Mouse (Mus musculus) regulatory T cell (primary cell): ENCODE measurements around the gene Gprc5c.

ENCODE experiments used
- in situ Hi-C: fragments of 300-600 bp; cut with MboI, MseI; formaldehyde crosslinking; loops from one replicate; pipeline ENCODE4 v1.15.1; 2025; ENCODE audit warnings: high pct_unique_total_duplicates

Gene Gprc5c

DNA sequence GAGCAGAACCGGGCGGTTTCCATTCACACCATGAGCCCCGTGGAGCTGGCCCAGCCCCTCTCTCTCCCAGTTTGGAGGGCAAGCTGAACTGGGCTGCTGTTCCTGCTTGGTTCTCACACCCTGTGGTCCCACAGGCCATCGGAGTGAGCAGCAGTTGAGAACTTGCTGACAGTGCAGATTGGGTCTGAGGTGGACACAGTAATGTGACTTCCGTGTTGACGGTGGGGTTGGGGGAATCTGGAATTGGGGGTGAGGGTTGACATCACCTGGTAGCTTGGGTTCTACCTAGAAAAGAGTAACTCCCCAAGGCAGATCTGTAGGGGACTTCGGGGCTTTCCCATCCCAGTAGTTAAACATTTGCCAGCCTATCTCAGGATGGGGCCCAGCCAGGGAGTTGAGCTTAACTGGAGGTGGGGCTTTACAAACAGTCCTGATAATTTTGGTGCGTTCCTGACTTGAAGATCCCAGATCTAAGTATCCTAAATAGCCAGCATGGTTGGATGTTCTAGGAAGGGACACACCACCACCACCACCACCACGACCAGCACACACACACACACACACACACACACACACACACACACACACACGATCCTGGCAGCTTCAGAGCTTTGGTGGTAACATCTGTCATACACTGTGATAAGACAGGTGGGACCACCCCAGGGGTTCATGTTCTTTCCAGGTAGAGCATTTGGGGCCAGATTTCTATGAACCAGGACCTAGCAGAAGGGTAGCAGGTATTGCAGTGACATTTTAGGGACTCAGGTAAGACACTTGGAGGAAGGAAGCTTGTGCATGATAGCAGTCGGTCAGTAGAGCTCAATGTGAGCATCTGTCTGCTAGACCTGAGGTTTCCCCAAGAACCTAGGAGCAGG, 16.6 kb downstream of the Gprc5c start:
- in situ Hi-C loops = no loop called here

DNA sequence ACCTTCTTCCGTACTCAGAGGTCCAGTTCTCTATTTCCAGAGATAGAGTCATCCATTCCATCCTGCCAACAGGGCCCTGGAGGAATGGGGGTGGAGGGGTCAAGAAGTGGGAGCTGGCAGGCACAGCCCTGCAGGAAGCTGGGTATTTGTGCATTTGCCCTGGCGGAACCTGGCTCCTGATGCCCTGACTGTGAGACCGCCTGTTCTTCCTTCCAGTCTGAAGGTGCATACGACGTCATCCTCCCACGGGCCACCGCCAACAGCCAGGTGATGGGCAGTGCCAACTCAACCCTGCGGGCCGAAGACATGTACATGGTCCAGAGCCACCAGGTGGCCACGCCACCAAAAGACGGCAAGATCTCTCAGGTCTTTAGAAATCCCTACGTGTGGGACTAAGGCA, 17.3 kb downstream of the Gprc5c start:
- in situ Hi-C loops = no loop called here

GRCm38 (mm10) chr11:114869787-114870186, 18.8 kb downstream of the Gprc5c start:
- in situ Hi-C loops = loop anchor here (5.0 kb wide), 1 partner anchor 1157 kb away; the partner anchor contains the start of gene Cpsf4l

DNA sequence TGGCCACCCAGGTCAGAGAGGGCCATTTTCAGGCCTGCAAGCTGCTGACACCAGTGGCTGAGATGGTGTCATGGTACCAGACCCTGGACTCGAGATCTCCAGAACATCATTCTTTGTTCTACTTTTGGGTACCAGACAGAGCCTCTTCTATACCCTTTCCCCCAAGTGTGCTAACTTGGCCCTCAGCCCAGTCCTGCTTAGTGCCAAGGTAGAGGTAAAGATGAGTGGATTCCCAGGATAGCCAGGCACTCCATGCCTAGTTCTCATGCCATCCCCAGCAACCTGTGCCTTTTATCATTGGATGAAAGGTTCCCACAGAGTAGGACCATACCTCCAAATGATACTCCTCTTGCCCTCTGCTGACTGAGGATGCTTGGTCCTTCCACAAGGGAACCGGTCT, 20.6 kb downstream of the Gprc5c start:
- in situ Hi-C loops = loop anchor here (5.0 kb wide), 1 partner anchor 1159 kb away; the partner anchor contains the start of gene Cpsf4l

DNA sequence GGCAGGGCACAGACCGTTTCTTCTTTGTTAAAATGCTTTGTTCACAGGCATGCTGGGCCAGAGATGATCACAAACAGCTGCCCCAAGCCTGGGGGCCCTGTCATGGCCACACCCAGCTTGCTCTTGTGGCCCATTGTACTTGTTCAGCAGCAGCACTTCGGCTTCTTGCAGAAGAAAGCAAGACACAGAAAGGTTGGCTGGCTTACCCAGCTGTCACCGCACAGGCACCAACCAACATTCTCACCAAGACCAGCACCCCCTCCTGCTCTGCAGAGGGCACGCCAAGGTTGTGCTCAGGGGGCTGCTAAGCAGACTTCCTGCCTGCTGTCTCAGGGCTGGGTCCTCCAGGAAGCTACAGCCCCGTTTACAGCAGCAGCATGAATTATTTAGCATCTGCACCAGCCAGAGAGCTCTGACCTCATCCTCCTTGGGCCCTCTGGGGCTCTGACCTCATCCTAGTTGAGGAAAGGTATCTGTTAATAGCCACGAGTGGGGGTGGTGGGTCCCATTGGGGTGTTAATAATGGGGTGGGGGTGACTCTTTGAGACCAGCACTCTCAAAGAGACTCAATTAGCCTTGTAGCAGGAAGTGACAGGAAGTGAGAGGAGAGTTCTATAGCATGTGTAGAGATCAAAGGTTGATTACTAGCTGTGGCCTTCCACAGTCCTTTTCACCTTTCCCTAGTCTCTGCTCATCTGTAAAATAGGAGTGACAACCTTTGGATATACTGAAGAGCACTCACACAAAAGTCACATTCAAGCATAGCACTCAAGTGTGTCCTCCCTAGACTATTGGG, 22.3 kb downstream of the Gprc5c start:
- in situ Hi-C loops = loop anchor here (5.0 kb wide), 1 partner anchor 1161 kb away; the partner anchor contains the start of gene Cpsf4l

DNA sequence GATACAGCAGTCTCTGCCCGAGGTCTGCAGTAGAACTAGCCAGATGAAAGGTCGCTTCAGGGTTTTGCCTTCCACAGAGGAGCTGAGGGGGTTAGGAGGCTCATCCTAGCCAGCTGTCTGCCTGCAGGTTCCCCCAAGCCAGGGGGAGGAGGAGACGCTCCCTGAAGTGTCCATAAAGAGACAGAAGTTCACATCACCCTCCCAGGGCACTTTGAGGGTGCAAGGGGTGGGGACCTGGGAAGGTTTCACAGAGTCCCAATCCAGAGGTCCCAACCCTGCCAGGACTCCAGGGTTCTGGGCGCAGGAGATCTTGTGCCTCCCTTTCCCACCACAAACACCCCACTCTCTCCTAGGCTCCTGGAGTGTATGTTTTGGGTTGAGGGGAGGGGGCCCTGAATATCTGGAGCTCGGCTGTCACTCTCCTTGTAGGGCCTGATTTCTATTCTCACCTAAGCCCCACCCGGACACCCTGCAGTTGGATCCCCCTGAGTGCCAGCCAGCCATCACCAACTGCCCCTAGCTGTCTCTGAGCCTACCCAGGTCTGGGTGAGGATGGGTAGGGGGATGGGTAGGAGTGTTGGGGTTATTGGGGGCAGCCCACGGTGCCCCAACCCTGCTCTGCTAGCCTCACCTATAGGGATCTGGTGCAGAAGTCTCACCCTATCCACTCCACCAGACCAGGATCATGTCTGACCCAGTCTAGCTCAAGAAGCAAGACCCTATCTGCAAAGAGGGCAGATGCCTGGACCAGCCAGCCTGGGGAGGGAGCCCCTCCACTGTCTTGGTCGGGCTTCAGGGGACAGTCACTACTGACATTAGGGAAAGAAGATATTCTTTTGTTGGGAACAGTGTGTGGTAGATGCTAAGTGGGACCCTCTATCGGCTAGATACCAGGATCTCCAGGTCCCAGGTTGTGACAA, 23.5 kb downstream of the Gprc5c start:
- in situ Hi-C loops = loop anchor here (5.0 kb wide), 1 partner anchor 1162 kb away; the partner anchor contains the start of gene Cpsf4l

GRCm38 (mm10) chr11:114875301-114875801, 24.4 kb downstream of the Gprc5c start:
- in situ Hi-C loops = no loop called here

- in situ Hi-C loops = no loop called here
These were observed 25.2 kb downstream of the Gprc5c start for GRCm38 (mm10) chr11:114876176-114876575.

GRCm38 (mm10) chr11:114876621-114877020, 25.7 kb downstream of the Gprc5c start:
- in situ Hi-C loops = no loop called here

DNA sequence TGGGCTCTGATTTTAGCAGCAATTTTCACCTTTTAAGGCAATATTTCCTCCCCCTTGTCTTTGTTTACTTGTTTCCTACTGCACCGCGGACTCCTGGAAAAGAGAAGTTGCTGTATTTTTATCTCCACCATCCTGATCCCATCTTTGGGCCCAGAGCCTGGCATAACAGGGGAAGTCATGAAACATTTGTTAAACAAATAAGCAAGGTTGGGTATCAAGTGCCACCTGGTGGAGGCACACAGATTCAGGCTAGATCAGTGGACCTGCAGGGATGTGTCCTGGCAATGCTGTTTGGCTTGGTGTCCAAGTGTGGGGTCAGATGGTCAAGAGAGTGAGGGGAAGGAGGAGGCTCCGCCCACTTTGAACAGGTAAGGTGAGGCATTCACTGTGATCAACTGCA, 26.2 kb downstream of the Gprc5c start:
- in situ Hi-C loops = no loop called here

DNA sequence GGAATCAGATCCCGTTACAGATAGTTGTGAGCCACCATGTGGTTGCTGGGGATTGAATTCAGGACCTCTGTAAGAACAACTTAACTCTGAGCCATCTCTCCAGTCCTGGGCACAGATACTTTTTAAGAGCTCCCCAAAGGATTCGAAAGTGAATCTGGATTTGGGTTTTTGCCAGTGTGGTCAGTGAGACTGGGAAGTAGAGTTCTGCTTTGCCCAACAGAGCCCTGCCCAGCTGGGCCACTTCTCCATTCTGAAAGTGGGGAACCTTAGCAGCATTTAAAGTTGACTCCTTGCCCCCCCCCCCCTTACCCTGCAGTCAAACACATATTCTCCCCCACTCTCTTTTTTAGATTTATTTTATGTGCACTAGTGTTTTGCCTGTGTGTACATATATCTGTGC, 28.7 kb downstream of the Gprc5c start:
- in situ Hi-C loops = no loop called here

DNA sequence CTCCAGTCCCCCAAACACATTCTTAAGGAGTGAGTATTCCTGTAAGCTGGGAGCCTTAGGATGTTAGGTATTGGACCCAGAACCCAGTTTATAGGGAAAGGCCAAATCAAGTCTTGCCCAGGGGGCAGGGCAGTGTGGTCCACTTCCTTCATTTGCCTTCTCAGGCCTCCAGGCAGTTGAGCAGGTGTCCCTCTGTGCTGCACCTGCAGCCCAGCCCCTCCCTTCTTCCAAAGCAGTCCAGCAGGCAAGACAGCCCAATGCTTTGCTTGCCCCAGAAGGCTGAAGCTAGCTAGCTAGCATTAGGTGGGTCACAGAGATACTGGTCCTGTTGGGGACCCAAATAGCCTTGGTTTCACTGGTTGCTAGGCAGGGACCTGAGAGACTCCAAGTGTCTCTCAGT, 29.2 kb downstream of the Gprc5c start:
- in situ Hi-C loops = no loop called here

- in situ Hi-C loops = no loop called here
These were observed 29.6 kb downstream of the Gprc5c start for GRCm38 (mm10) chr11:114880589-114880988.

GRCm38 (mm10) chr11:114883251-114883789, 32.4 kb downstream of the Gprc5c start:
- in situ Hi-C loops = no loop called here

DNA sequence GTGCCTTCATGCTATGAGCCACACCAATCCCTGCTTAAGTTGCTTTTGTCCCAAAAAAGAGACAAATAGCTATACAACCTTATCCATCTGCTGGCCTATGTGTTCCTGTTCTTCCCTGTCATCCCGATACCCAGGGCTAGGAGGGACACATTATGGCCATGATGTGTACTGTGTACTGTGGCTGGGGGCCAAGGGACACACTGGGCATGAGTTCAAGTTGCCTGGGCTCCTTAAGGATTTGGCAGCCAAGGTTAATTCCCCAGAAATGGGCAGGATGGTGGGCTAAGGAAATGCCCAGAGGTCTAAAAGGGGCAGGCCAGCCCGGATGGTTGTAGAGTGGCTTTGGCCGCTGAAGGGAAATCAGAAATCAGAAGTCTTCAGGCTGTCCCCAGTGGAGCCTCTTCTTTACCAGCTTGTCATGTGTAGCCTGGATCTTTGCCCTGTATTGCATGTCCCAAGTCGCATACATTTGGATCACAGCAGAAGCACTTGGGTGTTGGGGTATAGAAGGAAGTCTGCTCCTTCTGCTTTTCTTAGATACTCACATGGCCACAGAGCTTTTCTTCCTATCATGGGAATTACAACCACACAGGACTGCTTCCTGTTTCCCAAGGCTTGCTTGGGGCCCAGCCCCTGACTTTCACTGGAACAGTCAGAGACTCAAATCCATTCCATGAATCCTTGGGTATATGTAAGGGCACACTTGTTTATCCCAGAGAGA, 33.6 kb downstream of the Gprc5c start:
- in situ Hi-C loops = no loop called here

DNA sequence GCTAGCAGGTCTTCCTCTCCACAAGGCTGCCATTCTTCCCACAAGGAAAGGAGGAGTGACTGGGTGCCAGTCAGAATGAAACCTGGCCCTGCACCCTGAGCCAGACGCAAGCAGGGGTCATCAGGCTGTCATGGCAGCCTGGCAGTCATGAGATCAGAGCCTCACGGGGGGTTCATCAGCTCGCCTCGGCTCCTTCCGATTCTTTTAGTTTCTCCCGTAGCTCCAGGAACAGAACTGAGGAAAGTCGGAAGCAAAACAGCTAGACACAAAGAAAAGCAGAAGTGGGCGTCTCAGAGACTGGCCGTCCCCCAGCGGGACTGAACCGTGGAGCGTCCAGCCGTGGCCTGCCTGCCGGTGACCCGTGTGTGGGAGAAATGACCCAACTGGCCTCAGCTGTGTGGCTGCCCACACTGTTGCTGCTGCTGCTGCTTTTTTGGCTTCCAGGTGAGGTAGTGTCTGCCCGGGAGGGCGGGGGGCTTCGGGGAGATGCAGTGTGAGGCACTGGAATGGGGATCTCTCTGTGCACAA, 39.1 kb downstream of the Gprc5c start, which contains the start of gene Cd300a:
TSS of gene Cd300a (plus strand) at position 51 of the 528 bp plus-strand sequence.
- in situ Hi-C loops = no loop called here

GRCm38 (mm10) chr11:114890542-114890941, 39.6 kb downstream of the Gprc5c start:
- in situ Hi-C loops = no loop called here

DNA sequence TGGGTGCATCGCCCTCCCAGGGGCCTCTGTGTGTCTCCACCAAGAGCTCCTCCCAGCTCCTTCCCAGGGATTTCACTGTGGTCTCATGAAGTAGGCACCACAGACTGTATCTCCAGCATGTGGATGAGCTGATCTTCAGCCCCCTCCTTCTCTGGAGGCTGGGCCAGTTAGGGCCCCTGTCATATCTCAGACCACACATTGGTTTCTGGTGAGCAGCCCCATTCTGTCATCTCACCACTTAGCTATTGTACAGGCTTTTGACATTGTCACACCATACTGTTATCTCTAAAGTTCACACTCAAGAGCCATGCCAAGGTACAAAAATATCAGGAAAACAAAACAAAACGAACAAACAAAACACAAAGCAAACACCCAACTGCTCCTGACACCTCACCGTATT, 45.1 kb downstream of the Gprc5c start:
- in situ Hi-C loops = no loop called here

- in situ Hi-C loops = no loop called here
These were observed 47.1 kb downstream of the Gprc5c start for GRCm38 (mm10) chr11:114898026-114898425.

GRCm38 (mm10) chr11:114903224-114903623, 52.3 kb downstream of the Gprc5c start:
- in situ Hi-C loops = no loop called here
